Mouse (Mus musculus) urinary bladder, postnatal 25 days (tissue): ENCODE measurements at regions not wholly inside any gene's neighbourhood (a gene's known extent, or its start where the extent isn't known, plus 50 kb on each side); places are given as distances from the start of the nearest gene placed in this dataset.

Experiments
- DNase-seq: peaks from one replicate; pipeline ENCODE4 v3.0.0; 2022; ENCODE audit warnings: low spot score

DNA sequence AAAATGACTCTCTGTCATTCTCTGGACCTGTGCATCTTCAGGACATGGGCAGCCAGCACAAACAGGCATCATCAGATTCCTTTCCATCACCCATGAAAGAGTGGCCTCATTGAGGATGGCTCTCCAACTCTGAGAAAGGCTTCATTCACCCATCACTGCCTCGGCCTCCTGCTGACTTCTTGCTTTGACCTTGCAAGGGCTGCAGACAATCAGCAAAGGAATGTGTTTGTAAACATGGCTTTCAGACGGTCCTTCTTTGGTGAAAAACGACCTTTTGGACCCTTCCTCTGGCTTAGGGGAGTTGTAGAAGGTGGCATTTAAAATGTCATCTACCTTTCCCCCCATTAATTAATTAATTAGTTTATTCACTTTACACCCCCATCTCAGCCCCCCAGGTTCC lies 134.3 kb downstream of the Moxd1 start:
- no peak for DNase-seq

DNA sequence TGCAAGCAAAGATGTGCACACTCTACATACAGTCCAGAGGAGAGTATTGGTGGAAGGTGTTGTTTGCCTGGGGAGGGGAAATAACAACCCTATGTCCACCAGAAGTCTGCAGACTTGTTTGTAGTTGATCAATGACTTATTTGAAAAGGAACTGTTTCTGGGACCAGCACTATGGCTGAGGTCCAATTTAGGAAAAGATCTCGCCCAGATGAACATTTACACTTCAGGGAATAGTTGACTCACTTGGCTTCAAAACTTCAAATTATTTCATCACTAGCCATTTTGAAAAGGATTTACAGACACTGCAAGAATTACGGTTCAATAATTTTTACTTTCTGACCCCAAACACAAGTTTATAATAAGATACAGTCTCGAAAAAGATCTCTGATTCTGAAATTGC lies 138.1 kb downstream of the Moxd1 start:
- no peak for DNase-seq

DNA sequence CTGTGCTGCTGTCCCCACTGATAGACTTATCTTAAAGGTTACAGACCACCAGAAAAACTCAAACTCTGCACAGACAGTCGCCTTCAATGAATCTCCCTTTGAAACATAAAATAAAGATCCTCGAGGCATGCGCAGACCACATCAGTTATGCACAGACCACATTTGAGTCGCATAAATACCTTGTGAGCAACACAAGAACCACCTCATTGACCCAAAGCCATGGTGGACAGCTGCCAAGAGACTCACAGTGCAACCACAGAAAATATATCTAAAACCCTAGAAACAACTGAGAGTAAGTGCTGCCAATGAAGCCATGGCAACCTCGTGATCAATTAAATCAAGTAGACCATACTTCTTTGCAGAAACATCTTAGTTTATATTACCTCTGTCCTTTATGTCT lies 142.1 kb downstream of the Moxd1 start:
- DNase-seq = no peak

- no peak for DNase-seq
These were observed 143.7 kb downstream of the Moxd1 start for GRCm38 (mm10) chr10:24367010-24367409.

DNA sequence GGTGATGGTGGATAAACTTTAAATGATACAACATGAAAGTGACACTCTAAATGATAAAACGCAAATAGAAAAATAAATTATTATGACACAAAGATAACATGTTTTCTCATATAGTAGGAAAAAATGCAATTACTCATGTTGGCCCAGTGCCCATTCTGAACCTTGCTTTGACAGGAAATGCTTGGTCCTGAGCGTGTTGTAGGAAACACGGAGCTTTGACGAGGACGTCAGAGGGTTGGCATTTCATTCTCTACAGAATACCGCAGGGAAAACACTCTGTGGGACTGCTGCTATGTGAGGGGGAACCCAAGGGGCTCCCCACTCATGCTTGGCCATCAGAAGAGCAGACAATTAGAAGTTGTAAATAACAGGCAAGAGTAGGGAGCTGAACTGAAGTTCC lies 150.6 kb downstream of the Moxd1 start:
- peak; percentile 38 for DNase-seq

GRCm38 (mm10) chr10:24379291-24379690 lies 156.0 kb downstream of the Moxd1 start:
- DNase-seq = peak; percentile 15

DNA sequence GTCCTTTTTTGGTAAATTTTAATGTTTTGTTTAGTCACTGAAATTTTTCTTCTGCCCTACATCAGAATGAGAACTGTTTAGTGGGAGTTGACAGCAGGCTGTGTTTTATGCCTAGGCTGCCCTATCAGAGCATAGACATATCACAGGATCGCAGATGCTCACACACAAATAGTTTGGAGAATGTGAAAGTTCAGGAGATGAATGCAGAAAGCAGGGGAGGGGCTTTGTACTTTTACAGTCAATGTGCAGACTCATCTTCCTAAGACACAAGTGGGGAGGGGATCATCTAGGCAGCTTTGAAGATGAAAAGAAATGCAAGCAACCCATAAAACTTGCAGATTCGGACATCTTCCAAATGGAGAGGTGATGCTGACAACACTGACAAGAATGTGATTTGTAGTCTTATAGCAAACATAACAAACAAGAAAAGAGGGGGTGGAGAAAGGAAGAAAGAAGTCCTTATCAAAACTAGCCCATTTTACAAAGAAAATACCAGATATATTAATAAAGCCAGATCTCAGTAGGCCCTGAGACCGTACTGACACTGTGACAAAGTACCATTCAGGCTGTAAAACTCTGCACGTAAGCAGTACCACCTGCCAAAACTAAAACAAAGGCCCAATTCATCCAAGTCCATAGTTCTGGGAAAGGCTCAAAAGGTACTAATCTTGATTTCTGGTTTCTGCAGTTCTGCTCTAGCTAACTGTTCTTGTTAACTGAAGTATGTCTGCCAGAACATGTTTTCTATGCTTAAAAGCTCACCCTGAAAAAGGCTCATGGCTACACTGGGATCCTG lies 157.4 kb downstream of the Moxd1 start:
- DNase-seq = no peak

- peak; percentile 25 for DNase-seq
These were observed 158.6 kb downstream of the Moxd1 start for GRCm38 (mm10) chr10:24381917-24382316.

DNA sequence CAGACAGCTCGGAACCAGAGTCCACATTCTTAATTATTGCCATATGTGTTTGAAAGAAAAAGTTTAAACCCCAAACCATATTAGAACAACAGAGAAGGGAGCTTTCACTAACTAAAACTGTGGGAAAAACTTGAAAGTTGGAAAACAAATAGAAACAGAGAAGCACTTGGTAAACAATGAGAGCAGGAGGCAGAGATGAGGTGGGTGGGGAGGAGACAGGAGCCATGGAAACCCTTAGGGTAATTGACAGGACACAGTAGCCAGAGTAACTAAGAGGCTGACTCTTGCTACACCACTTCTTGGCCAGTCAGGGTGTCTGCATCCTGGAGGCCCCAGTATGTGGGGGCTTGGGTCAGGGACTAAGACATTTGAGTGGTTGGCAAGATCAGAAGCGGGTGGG lies 160.7 kb downstream of the Moxd1 start:
- DNase-seq = no peak

DNA sequence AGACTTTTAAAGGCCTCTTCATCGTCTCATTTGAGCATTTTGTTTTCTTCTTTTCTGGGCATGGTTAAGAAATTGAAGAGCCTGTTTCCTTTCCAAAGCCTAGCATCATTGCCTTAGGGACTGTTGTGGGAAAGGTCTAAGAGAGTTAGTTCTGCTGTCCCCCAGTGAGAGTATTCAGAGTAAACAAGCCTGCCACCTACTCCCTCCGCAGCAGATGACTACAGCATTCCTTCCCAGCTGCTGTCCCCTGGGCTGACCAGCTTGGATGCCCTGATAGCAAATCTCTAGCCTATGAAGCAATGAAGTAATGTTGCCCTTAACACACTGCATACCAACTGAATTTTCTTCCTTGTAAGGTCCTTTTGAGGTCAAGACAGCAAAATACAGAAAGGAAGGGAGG lies 164.9 kb downstream of the Moxd1 start:
- DNase-seq = no peak

- no peak for DNase-seq
These were observed 167.7 kb downstream of the Moxd1 start for GRCm38 (mm10) chr10:24391039-24391438.

- no peak for DNase-seq
These were observed 168.7 kb downstream of the Moxd1 start for GRCm38 (mm10) chr10:24392066-24392465.

GRCm38 (mm10) chr10:24395999-24396784 lies 172.9 kb downstream of the Moxd1 start:
- peak; percentile 24 for DNase-seq

GRCm38 (mm10) chr10:24397125-24397524 lies 173.8 kb downstream of the Moxd1 start:
- no peak for DNase-seq

DNA sequence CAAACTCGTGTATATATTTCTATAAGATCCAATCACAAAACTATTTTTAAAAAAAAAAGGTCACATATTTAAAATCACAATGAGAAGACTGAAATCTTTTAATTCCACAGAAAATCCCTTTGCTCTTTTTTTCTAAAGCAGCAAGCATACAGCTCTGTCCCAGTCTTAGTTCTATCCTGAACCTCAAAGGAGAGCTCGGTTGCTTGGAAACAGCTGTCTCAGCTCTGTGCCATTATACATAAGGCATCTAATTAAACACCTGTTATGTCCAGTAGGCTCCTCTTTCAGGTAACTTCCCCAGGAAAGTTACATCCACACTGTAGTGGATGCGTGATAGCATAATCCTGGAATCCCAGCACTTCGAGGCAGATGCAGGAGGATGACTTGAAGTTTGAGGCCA lies 181.5 kb downstream of the Moxd1 start:
- no peak for DNase-seq

- DNase-seq = no peak
These were observed 183.6 kb downstream of the Moxd1 start for GRCm38 (mm10) chr10:24406953-24407352.

DNA sequence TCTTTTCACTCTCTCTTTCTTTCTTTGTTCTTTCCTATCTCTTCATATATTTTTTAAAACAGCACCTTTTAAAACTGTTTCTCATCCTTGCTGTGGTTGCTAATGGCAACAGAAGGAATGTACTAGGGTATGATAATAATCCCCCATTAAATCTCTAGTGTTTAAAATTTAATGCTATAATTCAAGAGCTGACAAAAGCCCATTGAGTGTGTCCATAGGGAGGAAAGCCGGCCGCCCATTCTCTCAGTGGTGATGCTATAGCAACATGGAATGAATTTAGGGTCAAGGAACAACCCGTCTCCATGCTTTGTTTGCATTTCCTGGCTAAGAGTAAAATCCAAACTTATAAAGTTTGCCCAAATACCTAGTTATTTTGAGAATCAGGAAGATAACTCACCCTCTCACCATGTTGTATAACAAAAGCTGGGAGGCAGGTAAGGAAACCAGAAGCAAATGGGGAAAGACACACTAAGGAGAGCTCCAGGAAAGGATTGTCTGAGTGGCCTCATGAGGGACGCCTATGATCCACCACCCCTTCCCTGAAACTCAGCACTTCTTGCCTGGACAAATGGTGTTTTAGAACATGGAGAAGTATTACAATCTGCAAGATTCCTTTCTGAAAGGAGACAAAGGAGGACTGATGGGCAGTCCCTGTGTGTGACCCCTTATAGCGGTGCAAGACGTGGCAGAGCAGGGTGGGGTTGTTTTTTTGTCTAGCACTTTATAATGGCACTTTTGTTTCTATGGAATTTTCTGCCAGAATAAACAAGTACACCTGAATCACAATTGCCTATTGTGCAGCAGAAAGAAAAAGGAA lies 184.3 kb downstream of the Moxd1 start:
- DNase-seq = no peak

GRCm38 (mm10) chr10:24409976-24410375 lies 185.3 kb upstream of the Ccn2 start:
- no peak for DNase-seq

DNA sequence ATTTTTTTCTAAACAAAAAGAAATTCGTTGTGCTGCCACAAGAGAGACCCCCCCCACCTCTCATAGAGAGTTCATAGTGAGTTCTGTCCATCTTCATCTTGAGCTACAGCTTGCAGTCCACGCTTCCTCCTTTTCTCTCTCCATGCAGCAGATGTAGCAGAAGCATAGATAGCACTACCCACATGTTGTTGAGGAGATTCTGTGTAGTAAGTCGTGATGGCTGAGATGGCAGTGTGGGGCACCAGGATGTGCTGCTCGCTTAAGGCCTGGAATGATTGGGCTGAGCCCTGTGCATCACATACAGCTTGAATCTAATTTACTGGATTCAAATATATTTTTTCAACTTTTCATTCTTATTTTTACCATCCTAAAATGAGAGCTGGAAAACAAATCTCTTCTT lies 184.4 kb upstream of the Ccn2 start:
- DNase-seq = no peak

DNA sequence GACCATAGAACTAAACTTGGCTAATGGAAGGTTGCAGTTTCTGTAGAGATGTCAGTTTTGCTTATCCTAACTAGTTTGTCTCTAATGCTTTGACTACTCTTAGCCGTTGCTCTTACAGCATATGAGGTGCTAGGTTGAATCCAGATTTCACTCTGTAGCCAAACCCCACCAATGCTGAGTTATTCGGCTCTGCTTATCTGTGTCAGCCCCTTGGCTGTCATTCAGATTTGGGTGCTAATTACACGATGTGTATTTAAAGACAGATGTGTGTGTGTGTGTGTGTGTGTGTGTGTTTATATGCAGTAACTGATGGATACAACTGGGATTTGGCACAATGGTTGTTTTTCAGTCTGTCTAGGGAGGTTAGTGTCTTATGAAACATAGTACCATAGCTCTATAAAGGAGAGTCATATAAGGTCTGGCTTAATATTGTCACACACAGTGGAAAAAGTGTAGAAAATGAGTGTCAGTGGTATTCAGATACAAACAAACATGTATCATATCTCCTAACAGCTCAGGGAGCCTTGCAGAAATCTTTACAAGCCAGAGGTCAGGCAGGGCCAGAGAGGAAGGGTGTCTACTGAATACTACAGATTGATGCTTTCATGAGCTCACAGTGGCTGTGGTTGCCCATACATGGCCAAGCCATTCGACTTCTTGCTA lies 172.6 kb upstream of the Ccn2 start:
- no peak for DNase-seq

GRCm38 (mm10) chr10:24433737-24434367 lies 161.4 kb upstream of the Ccn2 start:
- no peak for DNase-seq

DNA sequence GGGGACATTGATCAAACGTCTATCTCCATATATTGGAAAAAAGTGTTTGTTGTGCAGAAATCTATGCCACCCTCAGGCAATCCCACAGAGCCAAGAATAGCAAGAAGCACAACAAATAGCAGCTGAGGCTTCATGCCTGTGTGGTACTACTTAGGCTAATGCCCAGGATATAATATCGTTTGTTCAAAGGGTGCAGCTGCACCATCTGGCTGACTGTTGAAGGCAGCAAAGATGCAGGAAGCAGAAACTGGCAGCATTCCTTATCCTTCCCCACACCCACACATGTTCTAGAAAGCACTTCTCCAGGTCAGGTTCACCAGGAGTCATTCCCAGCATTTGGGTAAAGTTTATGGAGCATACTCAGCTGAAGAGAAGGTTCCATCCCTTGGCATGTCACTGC lies 158.1 kb upstream of the Ccn2 start:
- no peak for DNase-seq
